In genomic region chr17:5886943-5887800, GRCm38 (mm10) we compare ENCODE assay signal across 8 mouse cellular contexts. TPM values are rescaled to one million over a fixed set of nuclear protein-coding genes. Genes with fewer than 3 reads are reported as not detected.
DNase-seq lines count a peak whose midpoint lies in the region; ATAC-seq and TF ChIP-seq lines count a peak whose summit lies in the region.

No protein-coding gene starts in this region.

- H3K4me1 ChIP-seq in hindbrain, embryonic 12.5 days: no peaks in the 10 kb centered on the region; the same call in 1 of the 2 replicates
- peaks cover 20% of the 10 kb centered on the region for H3K4me1 ChIP-seq in hindbrain, embryonic 10.5 days (replicated peaks)
- H3K4me1 ChIP-seq in heart, postnatal 0 days (ENCODE audit: control insufficient read depth, insufficient read depth): peaks cover 17% of the 10 kb centered on the region

- H3K9ac ChIP-seq in hindbrain, embryonic 12.5 days: no peak overlapping the region
- no peak overlapping the region for H3K9ac ChIP-seq in heart, postnatal 0 days (replicated peaks; ENCODE audit: low read depth, low read length)

- H3K36me3 ChIP-seq in hindbrain, embryonic 12.5 days: no peaks in the 10 kb centered on the region
- H3K36me3 ChIP-seq in hindbrain, embryonic 10.5 days: peaks cover 12% of the 10 kb centered on the region; the same call in 1 of the 2 replicates
- peaks cover 12% of the 10 kb centered on the region; the same call in 1 of the 2 replicates for H3K36me3 ChIP-seq in heart, postnatal 0 days (replicated peaks; ENCODE audit: control insufficient read depth, insufficient read depth, low read length)

- TF ChIP-seq EP300 in heart, postnatal 0 days (IDR thresholded peaks at IDR 0.05; ENCODE audit: low read depth): no peak

- WGBS in hindbrain, embryonic 12.5 days: 81% methylated on average over 20 of the region's 20 CpGs
- 82% methylated on average over 20 of the region's 20 CpGs for WGBS in hindbrain, embryonic 10.5 days
- WGBS in heart, postnatal 0 days: 64% methylated on average over 20 of the region's 20 CpGs

- H3K27ac ChIP-seq in hindbrain, embryonic 12.5 days: no peak overlapping the region
- no peak overlapping the region for H3K27ac ChIP-seq in hindbrain, embryonic 10.5 days
- H3K27ac ChIP-seq in heart, postnatal 0 days (ENCODE audit: low read depth): no peak overlapping the region

- TF ChIP-seq CTCF in heart, postnatal 0 days (IDR thresholded peaks at IDR 0.05; ENCODE audit: low read depth): peak; percentile 75

- ATAC-seq in hindbrain, embryonic 12.5 days (ENCODE audit: low FRiP score): peak; percentile 38; the same call in 1 of the 2 replicates
- ATAC-seq in heart, postnatal 0 days (ENCODE audit: insufficient read depth, low read depth): peak; percentile 40; the same call in 1 of the 2 replicates

- H3K27me3 ChIP-seq in hindbrain, embryonic 12.5 days: no peaks in the 10 kb centered on the region
- H3K27me3 ChIP-seq in hindbrain, embryonic 10.5 days (ENCODE audit: insufficient read depth, poor library complexity, severe bottlenecking): no peaks in the 10 kb centered on the region
- no peaks in the 10 kb centered on the region for H3K27me3 ChIP-seq in heart, postnatal 0 days (ENCODE audit: control insufficient read depth, insufficient read depth, low read length)

- H3K4me2 ChIP-seq in hindbrain, embryonic 12.5 days (replicated peaks): no peak overlapping the region
- H3K4me2 ChIP-seq in heart, postnatal 0 days (ENCODE audit: low read depth, low read length): peak overlapping the region; percentile 3; the same call in 1 of the 2 replicates

- H3K4me3 ChIP-seq in hindbrain, embryonic 12.5 days: no peak overlapping the region
- H3K4me3 ChIP-seq in hindbrain, embryonic 10.5 days: no peak overlapping the region
- H3K4me3 ChIP-seq in heart, postnatal 0 days (ENCODE audit: low read depth, low read length): no peak overlapping the region

- no peak for DNase-seq in hindbrain, embryonic 10.5 days (ENCODE audit: low spot score)
- peak; percentile 77 for DNase-seq in 416B (ENCODE audit: low read depth)
- peak; percentile 60 for DNase-seq in MN1 (ENCODE audit: low spot score)
- DNase-seq in heart, postnatal 0 days (ENCODE audit: low spot score): peak; percentile 67
- DNase-seq in mesoderm, embryonic 11.5 days (ENCODE audit: low read depth, low spot score): peak; percentile 28
- no peak for DNase-seq in urinary bladder, postnatal 4 days (ENCODE audit: low spot score in 2 of 2)
- no peak for DNase-seq in testis, postnatal 14 days (ENCODE audit: low spot score)

- H3K9me3 ChIP-seq in hindbrain, embryonic 12.5 days (replicated peaks): no peaks in the 10 kb centered on the region
- H3K9me3 ChIP-seq in hindbrain, embryonic 10.5 days: no peaks in the 10 kb centered on the region
- H3K9me3 ChIP-seq in heart, postnatal 0 days (replicated peaks; ENCODE audit: control insufficient read depth, low read length): no peaks in the 10 kb centered on the region

RNA-seq across cellular contexts. Expression of gene Snx9, which starts 46.0 kb away (rescaled TPM):
- 20.8 and 22.0 TPM in 2 replicates for polyA plus RNA-seq in hindbrain, embryonic 12.5 days (2016; fragmentation: Nextera tagmentation; extraction: Ambion mirVana)
- polyA plus RNA-seq in hindbrain, embryonic 10.5 days (2016; fragmentation: Nextera tagmentation; extraction: Ambion mirVana): 12.7 and 14.5 TPM in 2 replicates
- total RNA-seq in heart, postnatal 0 days (2014; rRNA removed; ENCODE audit: low replicate concordance): 21.0 and 25.7 TPM in 2 replicates
- 16.0 and 16.6 TPM in 2 replicates for polyA plus RNA-seq in heart, postnatal 0 days (2015; fragmentation: Nextera tagmentation; extraction: Ambion mirVana)

RNA-seq across cellular contexts. Expression of gene Synj2, which starts 53.9 kb away (rescaled TPM):
- polyA plus RNA-seq in hindbrain, embryonic 12.5 days (2016; fragmentation: Nextera tagmentation; extraction: Ambion mirVana): 1.9 TPM in 2 replicates
- polyA plus RNA-seq in hindbrain, embryonic 10.5 days (2016; fragmentation: Nextera tagmentation; extraction: Ambion mirVana): 1.6 and 2.4 TPM in 2 replicates
- 14.7 and 15.9 TPM in 2 replicates for total RNA-seq in heart, postnatal 0 days (2014; rRNA removed; ENCODE audit: low replicate concordance)
- polyA plus RNA-seq in heart, postnatal 0 days (2015; fragmentation: Nextera tagmentation; extraction: Ambion mirVana): 4.1 and 4.8 TPM in 2 replicates

Comparison
In these comparisons a context has a peak if more than half of its experiments do, and no peak if none do; other contexts are left out.
1. DNase-seq: peak in 416B (single experiment), MN1 (single experiment), heart, postnatal 0 days (single experiment) and mesoderm, embryonic 11.5 days (single experiment); none in hindbrain, embryonic 10.5 days (single experiment), urinary bladder, postnatal 4 days (0 of 2) and testis, postnatal 14 days (single experiment).